8 mouse cellular contexts compared by ENCODE assay signal in genomic region chr2:71367125-71367880, GRCm38 (mm10). TPM values are rescaled to one million over a fixed set of nuclear protein-coding genes. Genes with fewer than 3 reads are reported as not detected.
A peak's percentile ranks its signal among the peaks of the same experiment; 100 is the strongest.
DNase-seq lines count a peak whose midpoint lies in the region; ATAC-seq lines count a peak whose summit lies in the region.

TSS of gene Slc25a12 (minus strand) at chr2:71367749.

- DNase-seq in MN1 (ENCODE audit: low spot score) = peak; percentile 89
- DNase-seq in cerebellum, adult 9-10 months = peak; percentile 84
- peak; percentile 49 for DNase-seq in layer of hippocampus, adult 9-10 months (ENCODE audit: low spot score)
- peak; percentile 81 for DNase-seq in ovary, adult 18-20 months (ENCODE audit: low spot score)
- peak; percentile 89 for DNase-seq in thymus, postnatal 0 days (ENCODE audit: low spot score)

- peak within 1 kb of the TSS; percentile 80 for H3K27ac ChIP-seq in lung, embryonic 16.5 days (ENCODE audit: low read length)

- H3K4me3 ChIP-seq in lung, embryonic 16.5 days (ENCODE audit: low read length) = peak within 1 kb of the TSS; percentile 90

- no peaks in the 10 kb centered on the region for H3K9me3 ChIP-seq in lung, embryonic 16.5 days (ENCODE audit: control insufficient read depth, low read length)

- H3K4me1 ChIP-seq in lung, embryonic 16.5 days (replicated peaks; ENCODE audit: control insufficient read depth, insufficient read depth, low read length) = peaks cover 8% of the 10 kb centered on the region

- under 1% methylated on average over 56 of the region's 57 CpGs for WGBS in lung, embryonic 16.5 days

- peak within 1 kb of the TSS; percentile 76 for H3K4me2 ChIP-seq in lung, embryonic 16.5 days (ENCODE audit: low read depth, low read length)

- H3K27me3 ChIP-seq in lung, embryonic 16.5 days (ENCODE audit: control insufficient read depth, insufficient read depth, low read depth, low read length) = no peaks in the 10 kb centered on the region

- peak; percentile 92 for ATAC-seq in frontal cortex, adult (ENCODE audit: low TSS enrichment)
- peak; percentile 77 to 93 for ATAC-seq in hematopoietic stem cell, adult 5-6 weeks (replicated peaks in 1 of 2; ENCODE audit: insufficient read depth in 1 of 2, low FRiP score in 2 of 2, low TSS enrichment in 1 of 2, low read depth in 1 of 2, poor library complexity in 2 of 2, severe bottlenecking in 2 of 2)
- ATAC-seq in lung, embryonic 16.5 days (ENCODE audit: low read depth) = peak; percentile 97

- H3K9ac ChIP-seq in lung, embryonic 16.5 days (ENCODE audit: low read length) = peak within 1 kb of the TSS; percentile 84

- H3K36me3 ChIP-seq in lung, embryonic 16.5 days (ENCODE audit: control insufficient read depth, insufficient read depth, low read length) = no peaks in the 10 kb centered on the region

RNA-seq across cellular contexts. Expression of gene Slc25a12, which starts in this region (rescaled TPM):
- 45.8 and 65.9 TPM in 2 replicates for total RNA-seq in hematopoietic stem cell, adult 5-6 weeks (2017)
- polyA plus RNA-seq in lung, embryonic 16.5 days (2015; fragmentation: Nextera tagmentation; extraction: Ambion mirVana) = 32.5 and 33.2 TPM in 2 replicates
- 63.2 and 69.6 TPM in 2 replicates for polyA plus RNA-seq in thymus, postnatal 0 days (2015; fragmentation: Nextera tagmentation; extraction: Ambion mirVana)

Comparison
In these comparisons a context has a peak if more than half of its experiments do, and no peak if none do; other contexts are left out.
1. Peak in every context shown above with its lines: DNase-seq, ATAC-seq, H3K4me3 ChIP-seq and H3K27ac ChIP-seq.